Mouse (Mus musculus) urinary bladder, postnatal 14 days (tissue): ENCODE results near the gene Nedd9.

Experiments used
- DNase-seq: peaks from one replicate; pipeline ENCODE4 v3.0.0; 2021; ENCODE audit warnings: low spot score

The Nedd9 gene

DNA sequence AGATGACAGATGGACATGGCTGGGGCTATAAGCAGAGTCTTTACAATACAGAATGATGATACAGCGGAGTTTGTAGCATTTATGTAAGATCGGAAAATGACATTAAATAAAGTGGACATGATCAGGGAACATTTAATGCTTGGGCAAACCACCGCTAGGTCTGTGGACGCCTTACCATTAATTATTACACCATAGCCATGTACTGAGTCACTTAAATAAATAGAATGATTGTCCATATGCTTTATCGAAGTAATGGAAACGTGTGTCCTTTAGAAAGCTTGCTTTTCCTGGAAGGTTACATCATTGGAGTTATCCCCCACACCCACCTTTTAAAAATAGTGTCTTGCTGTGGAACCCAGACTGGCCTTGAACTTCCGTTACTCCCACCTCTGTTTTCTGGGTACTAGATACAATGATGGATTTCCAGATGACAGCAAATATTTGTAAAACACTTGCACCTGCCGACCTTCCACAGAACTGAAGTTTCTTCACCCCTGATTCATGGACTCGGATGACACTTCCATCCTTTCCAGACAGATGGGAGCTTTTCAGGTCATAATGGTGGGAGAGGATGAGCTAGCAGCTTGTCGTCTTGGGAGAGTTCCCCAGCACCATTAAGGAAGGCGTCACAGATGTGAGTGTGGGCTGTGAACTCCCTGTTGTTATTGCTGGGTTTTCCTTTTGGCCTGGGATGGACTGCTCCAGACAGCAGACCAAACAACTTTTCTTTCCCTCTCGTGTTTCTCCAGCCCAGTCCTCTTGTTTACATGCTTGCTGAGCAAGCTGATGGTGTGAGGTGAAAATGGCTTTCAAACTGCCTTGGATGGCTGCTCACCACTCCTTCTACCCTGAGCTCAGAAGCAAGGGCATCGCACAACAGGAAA lies 76.7 kb downstream of the Nedd9 start:
- DNase-seq = no peak

DNA sequence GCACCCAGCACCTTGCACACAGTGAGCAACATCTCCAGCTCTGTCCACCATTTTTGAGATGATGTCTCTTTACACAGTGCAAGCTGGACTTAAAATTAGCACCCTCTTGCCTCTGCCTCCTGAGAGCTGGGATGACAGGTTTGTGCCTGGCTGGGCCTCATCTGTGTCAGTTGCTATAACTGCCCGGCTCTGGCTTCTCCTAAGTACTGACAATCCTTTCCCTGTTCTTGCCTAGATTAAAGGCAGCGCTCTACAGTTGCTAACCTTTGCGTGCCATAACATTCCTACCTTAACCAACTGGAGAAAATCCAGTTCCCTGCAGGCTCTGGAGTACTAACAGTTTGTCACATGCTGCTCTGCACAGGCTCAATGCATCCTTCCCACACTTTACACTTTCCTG lies 77.9 kb downstream of the Nedd9 start:
- DNase-seq = no peak

DNA sequence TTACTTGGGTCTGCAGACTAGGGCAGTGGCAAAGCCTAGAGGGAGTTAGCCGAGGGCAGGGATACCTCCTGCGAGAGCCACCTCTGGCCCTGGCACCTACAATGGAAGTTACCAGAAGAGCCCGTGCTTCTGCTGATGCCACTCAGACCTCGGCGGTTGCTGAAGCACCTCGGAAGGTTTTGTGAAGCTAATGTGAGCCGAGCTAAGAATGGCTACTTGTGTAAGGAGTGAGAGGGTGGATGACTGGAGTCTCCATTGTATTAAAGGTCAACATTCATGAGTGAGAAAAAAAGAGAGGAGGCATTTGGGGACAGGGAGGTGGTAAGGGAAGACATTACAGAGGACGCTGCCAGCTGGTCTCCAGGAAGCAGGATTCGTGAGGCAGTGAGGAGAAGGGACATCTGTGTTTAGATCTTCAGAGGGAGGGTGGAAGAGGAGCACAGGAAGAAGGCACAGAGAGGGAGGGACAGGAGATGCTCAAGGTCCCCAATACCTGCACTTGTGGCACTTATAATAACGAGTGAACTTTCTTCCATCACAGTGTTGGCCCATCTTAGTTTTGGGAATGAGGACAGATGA lies 78.7 kb downstream of the Nedd9 start:
- DNase-seq = no peak

DNA sequence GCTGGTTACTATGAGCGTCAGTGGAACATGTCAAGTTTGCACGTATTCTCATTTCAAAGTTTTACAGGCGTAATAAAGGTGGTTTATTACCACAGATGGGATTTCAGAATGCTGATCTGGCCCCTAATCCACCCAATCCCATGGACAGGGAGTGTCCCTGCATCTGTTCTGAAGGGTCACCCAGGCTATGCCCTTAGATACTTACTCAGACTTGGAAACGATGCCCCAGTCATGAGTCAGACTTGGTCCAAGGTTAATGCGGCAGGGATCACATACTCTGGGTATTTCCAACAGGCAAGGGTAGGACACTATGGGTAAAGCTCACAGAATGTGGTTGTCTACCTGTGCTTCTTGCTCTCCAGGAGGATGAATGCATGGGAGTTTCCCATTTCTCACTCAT lies 82.2 kb downstream of the Nedd9 start:
- no peak for DNase-seq

DNA sequence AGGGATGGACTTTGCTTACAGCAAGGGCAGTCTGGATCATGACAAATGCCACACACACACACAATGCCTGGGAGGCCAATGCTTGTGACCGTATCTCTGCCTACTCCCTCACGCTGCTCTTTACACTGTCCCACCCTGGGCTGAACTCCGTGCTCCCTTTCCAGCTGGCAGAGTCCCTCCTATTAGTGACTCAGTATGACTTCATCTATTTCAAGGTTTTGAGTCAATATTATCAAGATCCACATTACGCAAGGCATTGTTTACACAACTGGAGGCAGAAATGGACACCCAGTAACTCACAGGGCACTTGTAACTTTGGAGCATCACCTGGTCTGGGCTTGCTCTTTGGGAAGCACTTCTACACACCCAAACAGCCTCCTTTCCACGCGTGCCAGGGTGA lies 83.3 kb downstream of the Nedd9 start:
- peak; percentile 75 for DNase-seq

DNA sequence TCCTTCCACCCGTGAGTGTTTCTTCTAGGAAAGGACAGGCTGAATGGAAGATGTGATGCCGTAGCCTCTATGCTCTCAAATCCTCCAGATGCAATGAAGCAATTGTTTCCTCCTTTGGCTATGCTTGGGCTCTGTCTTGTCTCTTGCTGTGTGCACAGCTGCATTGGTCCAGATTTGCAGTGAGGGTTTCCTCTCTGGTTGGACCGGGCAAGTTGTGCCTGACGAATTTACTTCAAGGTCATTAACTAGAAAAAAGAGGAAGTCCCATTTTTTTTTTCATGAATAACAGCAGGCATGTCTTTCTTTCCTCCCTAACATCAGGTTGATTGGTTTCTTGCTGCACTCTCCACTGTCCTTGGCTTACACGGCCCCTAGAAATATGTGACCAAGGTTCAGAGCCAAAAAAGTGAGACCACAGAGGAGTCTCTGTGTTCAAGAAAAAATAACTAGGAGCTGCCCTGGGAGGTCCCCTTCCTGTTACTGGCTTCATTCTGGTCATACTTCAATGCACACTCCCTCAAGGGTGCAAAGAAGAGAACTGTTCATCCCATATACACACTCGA lies 84.6 kb downstream of the Nedd9 start:
- DNase-seq = no peak

DNA sequence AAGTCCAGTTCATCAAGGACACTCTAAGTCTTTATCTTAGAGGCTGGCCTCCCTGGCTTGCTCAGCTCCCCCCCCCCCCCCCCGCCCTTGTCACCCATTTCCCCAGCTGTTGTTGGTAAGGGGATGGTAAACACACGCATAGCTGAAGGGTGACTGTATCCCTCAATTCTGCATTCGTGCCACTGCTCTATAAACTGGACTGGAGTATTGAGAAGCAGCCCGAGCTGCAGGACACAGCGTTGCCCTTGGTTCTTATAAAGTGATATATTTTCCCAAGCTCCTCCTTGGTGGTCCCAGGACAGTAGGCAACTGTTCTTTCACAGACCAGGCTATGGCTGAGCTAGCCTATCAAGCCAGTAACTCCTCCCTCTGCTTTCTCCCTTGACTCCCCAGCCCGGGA lies 85.4 kb downstream of the Nedd9 start:
- no peak for DNase-seq

DNA sequence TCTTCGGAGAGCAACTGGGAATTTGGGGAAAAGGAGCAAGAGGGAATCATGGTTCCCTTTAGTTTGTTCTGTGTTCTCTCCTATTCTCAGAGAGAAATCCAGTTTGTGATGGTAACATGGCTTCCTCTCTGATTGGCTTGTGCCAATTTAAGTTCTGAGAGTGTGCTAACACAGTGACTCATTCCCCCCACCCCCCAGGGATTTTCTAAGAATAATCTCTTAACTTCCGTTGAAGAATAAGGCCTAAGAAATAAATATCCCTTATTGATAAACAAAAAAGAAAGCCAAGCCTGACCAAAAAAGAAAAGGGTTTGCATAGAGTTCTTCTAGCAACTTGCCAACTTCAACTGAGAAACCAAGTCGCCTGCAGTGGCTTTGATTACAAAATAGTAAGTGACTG lies 86.9 kb downstream of the Nedd9 start:
- no peak for DNase-seq

DNA sequence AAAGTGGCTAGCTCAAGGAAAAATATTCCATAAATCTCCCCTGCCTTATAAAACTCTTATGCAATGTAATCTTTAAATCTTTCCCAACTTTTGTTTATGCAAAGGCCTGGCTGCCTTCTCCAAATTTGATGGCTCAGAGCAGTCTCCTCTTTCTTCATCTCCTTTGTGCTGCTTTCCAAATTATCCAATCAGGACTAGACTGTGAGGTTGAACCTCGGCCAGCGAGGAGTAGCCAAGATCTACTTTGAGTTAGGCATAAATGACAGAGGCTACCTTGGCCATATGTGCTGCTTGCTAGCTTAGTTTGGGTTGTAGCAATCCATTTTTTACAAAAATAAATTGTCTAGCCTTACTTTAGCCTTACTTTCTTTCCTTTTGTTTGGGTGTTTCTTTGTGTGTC lies 95.0 kb downstream of the Nedd9 start:
- peak; percentile 29 for DNase-seq

DNA sequence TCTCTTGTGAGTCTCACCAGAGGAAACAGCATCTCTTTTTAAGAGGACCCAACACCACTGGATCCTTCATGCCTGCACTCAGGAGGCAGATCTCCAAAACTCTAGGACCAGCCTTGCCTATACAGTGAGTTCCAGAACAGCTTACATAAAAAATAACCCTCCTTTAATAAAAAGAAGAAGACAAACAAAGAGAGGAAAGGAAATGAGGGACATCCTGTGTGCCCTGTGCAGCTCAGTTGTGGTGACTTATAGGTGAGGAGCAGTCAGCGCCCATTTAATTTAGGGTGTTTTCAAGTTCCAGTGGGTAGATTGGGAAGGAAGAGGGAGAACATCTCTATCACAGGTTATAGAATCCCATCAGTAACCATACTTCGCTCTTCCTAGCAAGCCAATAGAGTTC lies 96.5 kb downstream of the Nedd9 start:
- no peak for DNase-seq

DNA sequence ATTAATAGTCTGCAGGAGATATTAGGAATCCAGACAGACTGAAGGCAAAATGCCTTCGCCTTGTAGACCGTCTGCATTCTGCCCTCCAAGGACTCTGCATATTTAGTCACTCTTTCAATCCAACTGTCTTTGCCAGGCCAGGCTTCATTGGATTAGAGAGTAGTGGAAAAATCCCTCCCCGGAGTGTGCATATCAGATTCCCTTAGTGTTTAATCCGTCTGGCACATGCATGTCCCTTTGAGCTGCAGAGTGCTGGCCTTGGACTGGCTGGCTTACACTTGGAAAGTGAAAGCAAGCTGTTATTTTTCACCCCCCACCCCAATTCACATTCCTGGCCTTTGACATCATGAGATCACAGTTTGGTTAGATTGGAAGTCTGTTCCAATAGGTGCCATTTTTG lies 100.6 kb downstream of the Nedd9 start:
- peak; percentile 21 for DNase-seq

DNA sequence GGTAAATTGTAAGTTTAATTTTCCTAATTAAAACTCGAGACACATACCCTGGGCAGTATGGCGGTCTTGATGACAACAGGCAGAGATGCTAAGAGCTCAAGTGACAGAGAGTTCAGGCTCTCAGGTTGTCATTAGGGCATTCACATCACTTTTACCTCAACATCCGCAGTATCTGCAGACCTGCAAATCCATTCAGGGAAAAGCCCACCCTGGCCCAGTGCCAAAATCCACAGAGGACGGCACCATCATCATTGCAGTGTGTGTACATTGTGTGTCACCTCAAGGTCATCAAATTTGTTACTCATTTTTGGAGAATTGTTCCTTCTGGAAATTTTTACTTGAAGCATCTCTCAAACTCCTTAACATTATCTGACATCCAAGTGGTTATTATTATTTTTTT lies 102.3 kb downstream of the Nedd9 start:
- DNase-seq = no peak

DNA sequence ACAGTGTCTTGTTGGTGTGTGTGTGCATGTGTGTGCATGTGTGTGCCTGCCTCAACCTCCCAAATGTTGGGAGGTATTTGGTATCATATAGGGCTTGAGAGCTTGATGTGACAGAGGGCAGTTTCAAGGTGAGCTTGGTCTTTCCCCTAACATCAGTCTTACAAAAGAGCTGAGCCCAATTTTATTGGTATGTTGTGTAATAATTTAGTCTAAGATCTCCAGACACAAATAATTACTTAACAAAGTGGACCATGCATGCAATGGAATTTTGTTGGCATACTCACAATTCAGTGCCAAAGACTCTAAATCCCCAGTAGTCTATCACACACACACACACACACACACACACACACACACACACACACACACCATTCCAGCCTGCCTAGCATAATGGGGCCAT lies 104.5 kb downstream of the Nedd9 start:
- no peak for DNase-seq

DNA sequence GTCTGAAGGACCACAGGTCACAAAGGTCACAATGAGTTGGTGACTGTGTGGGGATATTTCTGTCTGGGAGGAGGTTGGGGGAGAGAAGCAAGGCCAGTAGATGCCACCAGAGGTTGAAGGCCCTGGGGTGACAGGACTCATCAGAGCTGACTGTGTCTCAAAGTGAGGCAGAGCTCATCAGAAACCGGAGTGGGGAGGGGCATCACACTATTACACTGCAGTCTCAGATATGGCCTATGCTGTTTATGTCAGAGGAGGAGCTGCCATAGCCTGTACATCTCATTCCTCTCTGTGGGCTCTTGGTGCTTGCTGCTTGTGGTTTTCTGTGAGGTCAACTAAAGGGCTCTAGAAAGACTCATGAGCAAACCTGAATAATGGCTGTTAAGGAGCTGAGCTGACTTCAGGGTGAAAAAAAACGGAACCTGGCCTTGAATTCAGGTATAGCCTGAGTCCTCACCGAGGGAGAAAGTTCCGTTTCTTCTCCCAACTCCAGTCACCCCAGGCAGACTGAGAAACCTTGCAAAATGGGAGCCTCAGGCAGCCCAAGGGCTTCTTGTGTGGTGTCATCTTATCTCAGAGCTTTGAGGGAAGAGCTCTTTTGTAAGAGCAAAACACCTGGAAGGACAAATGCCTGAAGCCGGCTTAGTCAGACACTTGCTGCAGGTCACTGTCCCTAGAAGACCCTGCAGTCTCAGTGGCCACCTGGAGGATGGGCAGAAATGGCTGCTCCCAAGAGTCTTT lies 105.2 kb downstream of the Nedd9 start:
- DNase-seq = no peak

DNA sequence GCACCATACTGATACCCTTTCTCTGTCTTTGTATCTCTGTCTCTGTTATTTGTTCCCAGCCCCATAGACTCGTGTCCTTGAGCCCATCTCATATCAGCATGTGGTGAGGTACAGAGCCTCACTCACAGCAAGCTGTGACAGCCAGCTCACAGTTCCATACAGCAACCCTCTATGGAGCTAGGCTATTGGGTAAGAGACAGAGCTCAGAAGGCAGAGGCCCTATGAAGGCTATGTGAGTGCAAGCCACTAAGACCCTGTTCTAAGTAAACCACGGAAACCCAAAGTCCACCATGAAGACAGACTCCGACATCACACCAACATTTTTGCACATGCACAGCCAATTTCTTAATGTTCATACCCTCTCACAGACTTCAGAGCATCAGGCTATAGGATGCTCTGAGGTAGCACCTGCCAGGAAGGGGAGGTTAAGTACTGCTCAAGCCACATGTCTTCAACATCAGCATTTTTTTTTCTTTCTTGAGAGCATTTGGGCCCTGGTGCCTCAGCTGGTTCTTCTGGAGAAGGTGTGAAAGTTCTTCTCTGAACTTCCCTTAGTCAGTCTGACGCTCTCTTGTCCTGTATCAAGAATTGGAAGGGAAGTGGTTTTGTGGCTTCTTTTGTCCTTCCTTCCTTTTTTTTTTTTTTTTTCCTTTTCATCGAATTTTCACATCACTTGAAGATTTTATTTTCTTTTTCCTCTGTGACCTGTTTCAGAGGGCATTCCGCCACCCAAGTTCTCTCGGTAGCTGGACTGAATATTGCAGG lies 105.9 kb downstream of the Nedd9 start:
- no peak for DNase-seq

DNA sequence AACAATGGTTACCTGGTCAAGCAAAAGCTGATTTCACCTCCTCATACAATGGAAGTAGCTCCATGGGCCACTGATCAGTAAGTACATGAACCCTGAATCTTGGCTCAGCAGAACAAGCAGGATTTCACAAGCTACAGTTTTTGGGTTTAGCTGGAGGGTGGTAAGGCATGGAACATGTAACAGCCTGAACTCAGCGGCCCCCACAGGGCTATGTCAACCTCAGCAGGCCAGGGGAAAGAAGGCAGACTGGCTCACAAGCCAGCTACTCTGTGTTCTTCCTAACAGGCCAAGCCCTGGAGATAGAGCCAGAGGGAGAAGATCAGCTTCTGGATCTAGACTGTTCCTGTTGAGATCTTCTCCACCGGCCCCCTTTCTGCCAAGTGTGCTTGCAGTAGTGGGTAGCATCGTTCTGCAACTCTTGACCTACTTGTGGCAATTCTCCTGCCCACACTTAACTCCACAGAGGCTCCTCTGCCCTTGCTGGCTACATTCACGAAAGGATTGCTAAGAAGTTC lies 107.2 kb downstream of the Nedd9 start:
- DNase-seq = no peak

DNA sequence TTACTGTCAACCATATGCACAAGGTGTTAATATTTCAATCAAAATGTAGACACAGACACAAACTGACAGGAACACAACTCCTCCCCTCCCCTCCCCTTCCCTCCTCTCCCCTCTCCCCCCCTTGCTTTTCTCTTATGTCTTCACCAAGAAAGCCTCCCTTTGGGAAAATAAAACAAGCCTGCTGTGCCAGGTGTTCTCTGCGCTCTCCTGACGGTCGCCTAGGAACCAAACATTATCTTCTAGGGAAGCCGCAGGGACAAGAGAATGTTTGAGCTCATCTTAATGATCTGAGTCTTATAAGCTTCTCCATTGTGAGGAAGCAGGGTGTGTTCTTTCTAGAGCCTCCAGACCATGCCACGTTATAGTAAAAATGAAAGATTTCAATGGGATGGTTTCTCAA lies 108.7 kb downstream of the Nedd9 start:
- DNase-seq = no peak

DNA sequence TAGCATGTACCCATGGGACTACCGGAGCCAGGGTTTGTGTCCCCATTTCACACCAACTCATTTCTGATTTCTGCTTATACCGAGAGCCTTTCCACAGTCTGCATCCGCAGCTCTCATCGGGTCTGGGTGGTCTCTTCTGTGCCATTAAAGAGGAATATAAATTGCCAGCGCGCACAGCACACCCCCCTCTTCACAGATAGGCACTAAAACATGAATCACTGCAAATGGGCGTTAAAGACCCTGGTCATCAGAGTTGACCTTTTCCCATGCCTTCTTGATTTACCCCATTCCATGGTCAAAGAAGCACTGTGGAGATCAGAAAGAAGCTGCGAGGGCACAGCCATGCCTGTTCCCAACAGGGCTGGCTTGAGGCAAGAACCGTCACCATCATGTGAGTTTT lies 109.3 kb downstream of the Nedd9 start:
- DNase-seq = no peak

DNA sequence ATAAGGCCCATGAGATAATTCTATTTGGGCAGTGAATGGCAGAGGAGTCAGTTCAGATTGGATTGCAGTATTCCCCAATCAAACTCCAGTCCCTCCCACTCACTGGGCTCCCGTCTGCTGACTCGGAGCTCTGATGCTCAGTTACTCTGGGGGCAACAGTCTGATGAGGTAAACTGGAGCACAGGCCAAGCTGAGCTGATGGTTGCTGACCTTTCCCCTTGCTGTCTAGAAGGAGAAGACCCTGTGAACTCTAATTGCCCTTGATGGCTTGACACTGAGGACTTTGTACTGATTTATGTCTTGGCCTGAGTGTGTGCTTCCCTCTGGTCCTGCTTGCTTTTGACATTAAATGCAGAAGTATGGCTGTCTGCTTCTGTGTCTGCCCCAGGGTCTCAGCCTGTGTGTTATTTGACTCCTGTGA lies 110.1 kb downstream of the Nedd9 start:
- DNase-seq = no peak

DNA sequence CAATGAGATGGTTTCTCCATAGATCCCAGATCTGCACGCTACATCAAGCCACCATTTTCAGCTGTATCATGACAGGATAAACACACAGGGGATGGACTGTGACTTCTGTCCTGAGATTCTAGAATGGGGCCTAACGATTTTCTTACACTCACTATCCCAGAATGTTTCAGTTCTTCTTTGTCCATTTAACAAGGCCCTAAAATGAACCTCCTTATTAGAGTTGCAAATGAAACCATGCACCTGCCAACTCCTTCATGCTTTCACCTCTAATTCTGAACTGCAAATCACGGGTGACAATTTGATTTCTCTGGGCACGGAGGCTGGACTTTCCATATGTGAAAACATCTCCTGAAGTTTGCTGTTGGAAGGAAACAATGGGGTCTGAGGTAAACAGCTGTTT lies 111.1 kb downstream of the Nedd9 start:
- no peak for DNase-seq

DNA sequence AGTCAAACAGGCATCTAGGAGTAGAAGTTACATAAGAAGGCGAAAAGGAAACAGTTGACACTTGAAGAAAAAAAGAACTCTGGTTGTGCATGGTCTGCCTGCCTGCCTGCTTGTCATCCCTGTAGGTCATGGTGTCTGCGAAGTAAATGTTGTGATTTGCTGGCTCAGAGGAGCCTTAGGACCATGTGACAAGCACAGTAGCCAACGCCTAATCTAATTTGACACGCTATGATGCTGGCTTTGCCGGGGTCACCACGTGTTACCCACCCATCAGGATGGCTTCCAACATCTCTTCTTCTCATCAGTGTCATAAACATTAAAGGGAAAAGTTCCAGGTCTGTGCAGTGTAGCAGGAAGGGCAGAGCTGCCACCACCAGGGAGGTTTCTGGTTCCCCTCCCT lies 111.5 kb downstream of the Nedd9 start:
- no peak for DNase-seq

DNA sequence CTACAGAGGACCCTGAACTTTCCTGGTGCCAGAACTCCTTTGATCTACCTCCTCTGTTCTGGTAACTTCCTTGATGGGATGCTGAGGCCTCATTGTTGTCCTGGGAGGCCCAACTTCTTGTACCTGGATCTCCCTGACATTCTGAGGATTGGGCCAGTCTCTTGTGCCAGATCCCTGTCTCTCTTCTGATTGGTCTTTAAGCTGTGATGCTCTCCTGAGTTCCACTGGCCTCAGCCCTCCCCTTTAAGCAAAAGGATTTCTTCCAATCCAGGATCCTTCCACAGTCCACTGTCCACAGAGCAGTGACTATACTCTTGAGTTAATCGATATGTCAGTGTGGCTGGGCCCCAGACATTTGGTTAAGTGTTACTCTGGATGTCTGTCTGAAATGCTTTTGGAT lies 112.3 kb downstream of the Nedd9 start:
- DNase-seq = no peak
